Mouse (Mus musculus) right cerebral cortex, postnatal 10 days (tissue): ENCODE results near the gene Usp44.
A peak's percentile ranks its signal among the peaks of the same experiment; 100 is the strongest.
"Not testable (repeated sequence)": the region's sequence is repeated elsewhere in the genome, so short reads cannot be mapped to it uniquely, and the experiment has no call there.

Experiments
- DNase-seq, 2 experiments: peaks; one replicate each; pipeline ENCODE4 v3.0.0; 2021; ENCODE audit warnings: low spot score in 2 of 2

Gene Usp44

DNA sequence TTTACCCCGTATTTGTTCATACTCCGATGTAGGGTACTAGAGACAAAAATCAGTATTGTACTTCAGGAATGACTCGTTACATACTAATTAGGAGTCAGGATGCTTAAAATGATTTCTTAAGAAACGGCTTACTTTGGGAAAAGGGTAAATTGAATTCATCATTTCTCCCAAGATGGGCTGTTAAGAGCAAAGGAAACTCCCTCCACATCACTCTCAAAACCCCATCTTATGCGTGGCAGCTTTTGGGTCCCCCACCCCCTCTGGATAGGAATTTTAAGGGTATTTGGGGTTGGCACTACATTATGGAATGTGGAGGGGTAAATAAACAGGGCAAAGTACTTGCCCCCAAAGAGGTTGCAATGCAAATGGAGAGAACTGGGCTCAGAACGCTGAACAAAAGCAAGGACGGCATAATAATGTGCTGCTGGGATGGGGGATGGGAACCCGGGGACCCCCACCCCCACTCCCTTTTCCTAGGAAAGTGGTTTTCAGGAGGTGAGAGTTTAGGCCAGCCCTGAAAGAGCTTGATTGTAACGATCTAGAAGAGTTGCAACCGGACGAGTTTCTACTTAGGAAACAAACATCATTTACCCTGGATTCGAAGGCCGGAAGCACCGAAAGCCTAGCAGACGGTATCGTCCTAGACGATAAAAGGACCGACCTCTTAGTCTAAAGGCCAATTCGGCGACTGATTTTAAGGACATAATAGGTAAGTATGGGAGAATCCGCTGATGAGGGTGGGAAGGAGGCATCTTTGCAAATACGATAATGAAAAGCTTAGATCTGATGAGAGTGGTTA, at the start of gene Usp44:
Gene Usp44 (plus strand): TSS at position 625 of the 799 bp plus-strand sequence.
- no peak for DNase-seq

DNA sequence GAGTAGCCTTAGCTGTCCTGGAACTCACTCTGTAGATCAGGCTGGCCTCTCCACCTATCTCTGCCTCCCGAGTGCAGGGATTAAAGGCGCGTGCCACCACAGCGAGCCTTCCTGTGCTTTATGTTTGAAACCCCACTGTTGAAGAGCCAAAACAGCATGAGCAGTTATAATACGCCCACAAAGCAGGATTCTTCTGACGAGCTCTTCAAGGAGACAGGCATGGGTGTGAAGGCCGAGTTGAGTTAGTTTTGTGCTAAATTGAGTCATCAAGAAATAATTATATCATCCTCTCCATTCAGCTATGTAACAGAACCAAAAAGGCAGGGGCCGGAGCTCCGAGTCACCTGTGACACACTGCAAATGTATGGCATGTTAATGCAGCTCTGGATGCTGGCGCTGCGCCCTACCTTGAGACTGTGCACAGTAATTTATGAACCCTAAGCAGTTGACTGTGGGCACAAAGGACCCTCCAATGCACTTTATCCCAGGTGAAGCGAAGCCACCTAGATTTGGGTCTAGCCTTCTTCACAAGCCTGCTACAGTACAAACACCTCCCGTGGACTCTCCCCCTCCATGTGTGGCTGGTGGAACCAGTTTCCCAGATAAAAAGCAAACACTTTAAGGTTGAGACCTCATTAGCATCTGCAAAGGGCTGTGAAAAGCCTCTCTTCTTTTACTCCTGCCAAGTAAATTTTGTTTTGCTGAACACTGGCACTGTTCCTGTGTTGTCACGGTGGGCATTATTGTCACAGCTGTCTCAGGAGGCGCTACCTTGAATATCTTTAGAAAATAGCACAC, 47.9 kb upstream of the Usp44 start:
- no peak for DNase-seq

DNA sequence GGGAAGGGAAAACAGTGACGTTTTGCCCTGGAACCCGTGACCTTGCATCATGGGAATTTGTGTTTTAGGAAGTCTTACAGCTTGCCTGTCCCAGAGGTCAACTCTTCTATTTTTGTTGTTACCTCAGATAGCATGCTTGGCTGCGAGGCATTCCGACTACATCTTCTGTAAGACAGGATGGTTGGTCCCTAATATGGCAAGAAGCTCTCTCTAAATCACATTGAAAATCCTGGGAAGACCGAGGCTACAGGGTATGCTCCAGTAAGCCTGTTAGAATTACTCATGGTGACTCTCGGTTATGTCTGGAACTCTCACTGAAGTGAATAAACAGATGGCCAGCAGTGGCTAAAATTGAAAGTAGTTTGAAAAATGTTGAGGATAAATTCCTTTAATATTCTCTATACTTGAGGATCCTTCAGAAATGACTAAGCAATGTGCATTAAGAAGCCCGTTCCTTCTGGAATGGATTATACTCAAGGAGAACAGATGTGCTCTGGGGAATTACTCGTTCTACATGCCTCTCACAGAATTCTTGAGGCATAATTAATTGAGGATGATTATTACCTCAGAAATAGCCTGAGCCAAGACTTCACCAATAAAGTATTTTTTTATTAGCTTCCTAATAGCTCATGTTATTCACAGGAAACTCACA, 31.5 kb upstream of the Usp44 start:
- no peak for DNase-seq

DNA sequence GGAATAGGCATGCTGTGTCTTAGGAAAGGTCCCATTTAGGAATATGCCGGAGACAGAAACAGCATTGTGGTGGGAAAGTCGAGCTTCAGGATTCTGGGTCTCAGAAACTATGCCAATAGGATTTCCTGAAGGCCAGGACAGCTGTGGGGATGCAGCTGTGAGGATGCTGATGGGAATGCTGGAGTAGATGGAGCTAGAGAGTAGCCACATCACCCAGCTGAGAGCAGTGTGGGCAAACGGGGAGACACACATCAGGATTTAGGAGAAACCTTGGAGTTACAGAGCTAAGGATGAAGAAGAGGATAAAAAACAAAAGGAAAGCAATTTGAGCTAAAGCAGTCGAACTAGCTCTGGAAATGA, 31.0 kb upstream of the Usp44 start:
- no peak for DNase-seq

DNA sequence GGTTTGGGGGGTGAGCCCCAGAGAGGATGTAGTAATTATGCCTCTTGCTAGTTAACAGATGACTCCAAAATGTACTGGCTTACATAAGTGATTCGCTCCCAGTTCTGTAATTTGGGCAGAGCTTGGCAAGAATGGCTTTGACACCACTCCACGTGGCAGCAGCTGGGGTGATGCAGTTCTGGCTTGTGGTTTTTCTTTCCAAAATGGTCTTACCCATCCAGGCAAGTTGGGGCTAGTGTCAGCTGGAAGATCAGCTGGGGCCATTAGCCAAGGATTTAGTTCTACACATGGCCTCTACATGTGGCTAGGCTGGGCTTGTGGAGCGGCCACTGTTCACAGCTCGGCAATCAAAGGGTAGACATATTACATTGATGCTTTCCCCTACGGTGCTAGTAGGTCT, 30.5 kb upstream of the Usp44 start:
- no peak for DNase-seq

DNA sequence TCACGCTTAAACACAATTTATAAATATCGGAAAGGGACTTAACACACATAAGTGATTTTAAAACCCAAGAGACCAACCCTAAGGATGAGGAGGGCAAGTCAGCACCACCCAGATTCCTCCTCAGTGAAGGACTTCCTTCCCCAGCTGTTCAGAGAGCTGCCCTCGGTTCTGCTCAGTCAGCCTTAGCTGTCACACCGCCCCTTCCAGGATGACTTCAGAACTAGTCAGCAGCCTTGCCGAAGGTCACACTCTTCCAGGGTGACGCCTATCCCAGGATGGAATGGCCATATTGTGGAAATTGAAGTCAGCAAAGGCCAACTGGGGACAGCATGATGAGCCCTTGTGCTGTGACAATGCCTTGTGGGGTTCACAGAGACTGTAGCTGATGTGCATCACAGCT, 28.2 kb upstream of the Usp44 start:
- no peak for DNase-seq

DNA sequence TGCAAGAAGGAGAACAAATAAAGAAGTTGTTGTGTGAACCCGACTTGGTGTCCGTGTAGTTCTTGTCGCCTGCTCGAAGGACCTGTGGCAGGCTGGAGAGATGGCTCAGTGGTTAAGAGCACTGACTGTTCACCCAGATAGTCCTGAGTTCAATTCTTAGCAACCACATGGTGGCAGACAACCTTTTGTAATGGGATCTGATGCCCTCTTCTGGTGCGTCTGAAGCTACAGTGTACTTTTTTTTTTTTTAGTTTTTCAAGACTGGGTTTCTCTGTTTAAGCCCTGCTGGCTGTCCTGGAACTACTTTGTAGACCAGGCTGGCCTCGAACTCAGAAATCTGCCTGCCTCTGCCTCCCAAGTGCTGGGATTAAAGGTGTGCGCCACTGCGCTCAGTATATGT, 21.9 kb upstream of the Usp44 start:
- not testable (repeated sequence) for DNase-seq

DNA sequence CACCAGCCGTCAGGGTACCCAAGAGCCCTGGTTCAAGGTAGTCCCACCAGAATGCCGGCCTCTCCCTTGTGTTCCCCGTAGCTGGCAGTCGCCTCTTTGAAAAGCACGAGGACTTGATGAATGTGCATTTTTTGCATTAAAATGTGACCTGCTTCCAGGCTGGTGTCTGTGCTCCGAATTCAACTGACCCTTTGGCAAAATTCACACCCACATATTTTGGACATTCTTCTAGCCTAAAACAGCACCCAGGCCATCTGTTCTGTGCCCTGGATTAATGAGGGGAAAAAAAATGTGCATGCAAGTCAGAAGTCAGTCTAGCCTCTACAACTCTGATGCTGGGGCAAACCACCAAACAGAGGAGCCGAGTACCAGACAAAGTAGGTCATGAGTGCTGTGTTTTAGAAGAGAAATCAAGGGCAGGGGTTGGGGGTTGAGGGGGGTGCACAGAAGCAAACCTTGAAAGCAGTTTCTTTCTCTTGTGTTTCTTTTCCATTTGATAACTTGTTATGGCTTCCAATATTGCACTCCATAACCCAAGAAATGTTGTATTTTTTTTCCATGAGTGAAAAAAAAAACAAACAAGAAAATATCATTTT, 20.7 kb upstream of the Usp44 start:
- no peak for DNase-seq

DNA sequence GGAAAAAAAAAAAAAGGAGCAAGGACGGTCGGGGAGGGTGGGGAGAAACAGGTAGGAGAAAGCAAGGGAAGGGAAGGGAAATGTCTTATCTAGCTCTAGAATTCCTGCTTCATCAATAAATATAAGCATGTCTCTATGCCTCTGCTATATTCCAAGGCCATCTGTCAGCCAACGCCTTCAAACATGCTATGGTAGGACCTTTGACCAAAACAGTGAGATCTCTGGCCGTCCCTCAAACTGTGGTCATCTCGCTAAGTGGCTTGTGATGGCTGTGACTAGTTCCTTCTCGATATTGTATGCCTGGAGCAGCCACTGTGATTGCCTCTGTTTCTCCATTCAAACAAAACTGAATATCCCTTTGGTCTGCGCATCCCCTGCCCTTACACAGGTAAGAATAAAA, 19.3 kb upstream of the Usp44 start:
- DNase-seq, result no peak

DNA sequence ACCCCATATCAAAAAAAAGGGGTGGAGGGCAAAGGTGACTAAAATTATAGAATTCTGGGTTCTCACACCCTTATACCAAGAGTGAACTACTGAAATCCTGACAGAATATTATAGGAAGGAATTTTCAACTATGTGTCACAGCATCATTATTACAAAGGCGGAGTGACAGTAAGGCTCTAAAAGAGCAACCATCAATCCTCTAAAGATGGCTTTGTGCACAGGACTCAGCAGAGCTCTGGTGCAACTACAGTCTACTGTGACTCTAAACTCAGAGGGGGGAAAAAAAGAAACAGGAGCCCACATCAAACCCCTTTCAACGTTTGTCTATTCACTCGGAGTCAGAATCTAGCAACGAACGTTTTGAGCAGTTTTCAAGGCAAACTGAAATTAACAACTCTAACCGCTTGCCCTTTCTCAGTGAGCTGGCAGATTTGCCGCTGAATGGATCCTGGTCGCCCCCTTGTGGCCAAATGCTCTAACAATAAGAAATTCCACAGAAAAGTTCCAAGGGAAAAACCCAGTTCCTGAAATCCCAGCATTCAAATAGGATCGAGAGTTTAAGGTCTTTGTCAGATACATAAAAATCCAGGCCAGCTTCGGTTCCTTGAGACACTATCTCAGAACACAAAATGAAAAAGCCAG, 18.5 kb upstream of the Usp44 start:
- peak; percentile 79 to 89 for DNase-seq

DNA sequence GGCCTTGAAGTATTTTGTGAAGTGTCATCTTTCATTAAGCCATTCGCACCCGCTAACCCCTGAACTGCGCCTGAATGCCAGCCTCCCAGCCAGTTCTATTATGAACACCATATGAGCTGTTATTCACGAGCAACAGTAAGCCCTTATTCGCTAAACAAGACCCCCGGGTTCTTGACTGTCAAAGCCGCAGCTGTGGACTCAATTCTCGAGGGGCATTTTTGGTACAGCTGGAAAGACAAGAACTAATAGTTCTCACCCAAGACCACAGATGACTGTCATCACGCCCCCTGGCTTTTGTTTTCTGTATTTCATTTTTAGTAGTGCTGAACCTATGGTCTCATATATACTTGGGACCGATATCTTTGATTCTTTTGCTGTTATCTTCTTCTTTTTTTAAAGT, 17.6 kb upstream of the Usp44 start:
- peak; percentile 35 to 47 for DNase-seq

DNA sequence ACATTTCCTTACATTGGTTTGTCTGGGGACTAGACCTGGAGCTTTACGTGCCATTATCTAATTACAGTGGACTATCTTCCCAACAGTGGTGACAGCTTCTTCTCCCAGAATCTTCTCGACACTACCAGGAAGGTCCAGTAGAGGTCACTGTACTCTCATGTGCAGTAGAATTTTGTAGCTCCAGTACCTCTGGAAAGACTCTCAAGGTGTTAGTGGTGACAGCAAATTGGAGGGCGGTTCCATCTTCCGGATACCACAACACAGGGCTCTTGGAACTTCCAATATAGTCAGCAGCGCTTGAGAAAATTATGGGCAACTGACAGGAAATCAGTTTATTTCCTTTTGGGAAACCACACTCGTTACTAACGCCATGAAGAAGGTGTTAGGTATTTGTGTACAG, 12.7 kb upstream of the Usp44 start:
- DNase-seq, result peak; percentile 67 to 81

DNA sequence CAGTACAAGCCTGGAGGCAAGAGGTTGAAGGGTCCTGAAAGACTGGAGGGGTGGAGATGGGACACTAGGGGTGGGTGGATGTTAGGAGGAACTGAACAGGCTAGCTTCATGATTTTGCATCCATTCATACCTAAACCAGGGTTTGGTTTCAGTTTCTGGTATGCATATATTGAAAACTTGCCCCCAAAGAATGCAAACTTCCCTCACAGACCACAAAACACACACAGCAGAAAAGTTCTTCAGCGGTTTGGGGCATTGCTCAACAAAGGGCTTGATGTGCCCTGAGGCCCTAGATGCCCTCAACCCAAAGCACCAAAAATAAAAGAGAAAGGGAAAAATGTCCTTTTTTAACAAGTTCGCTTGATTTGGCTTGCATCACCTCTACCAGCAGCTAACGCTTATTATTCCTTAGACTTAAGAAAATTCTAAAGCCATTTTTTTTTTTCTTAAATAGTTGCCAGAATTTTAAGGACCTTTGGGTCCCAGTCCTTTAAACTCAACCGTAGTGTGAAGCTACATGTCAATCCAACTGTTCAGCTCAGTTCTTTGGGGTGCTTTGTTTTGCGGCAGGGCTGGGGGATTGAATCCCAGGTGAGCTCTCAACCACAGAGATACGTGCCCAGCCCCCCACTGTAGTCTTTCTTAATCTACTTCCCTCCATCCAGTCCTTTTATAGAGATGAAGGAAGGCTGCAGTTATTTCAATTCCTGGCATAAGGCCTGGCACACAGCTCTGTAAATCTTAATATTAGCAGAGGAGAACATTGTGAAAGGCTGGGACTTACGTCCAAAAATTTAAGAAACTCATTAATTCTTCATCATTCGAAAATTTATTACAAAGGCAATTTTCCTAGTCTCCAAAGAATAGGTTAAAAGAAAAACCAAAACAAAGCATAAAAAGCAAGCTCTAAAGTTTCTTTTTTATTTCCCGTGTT, 1.2 kb upstream of the Usp44 start:
- DNase-seq, result no peak

DNA sequence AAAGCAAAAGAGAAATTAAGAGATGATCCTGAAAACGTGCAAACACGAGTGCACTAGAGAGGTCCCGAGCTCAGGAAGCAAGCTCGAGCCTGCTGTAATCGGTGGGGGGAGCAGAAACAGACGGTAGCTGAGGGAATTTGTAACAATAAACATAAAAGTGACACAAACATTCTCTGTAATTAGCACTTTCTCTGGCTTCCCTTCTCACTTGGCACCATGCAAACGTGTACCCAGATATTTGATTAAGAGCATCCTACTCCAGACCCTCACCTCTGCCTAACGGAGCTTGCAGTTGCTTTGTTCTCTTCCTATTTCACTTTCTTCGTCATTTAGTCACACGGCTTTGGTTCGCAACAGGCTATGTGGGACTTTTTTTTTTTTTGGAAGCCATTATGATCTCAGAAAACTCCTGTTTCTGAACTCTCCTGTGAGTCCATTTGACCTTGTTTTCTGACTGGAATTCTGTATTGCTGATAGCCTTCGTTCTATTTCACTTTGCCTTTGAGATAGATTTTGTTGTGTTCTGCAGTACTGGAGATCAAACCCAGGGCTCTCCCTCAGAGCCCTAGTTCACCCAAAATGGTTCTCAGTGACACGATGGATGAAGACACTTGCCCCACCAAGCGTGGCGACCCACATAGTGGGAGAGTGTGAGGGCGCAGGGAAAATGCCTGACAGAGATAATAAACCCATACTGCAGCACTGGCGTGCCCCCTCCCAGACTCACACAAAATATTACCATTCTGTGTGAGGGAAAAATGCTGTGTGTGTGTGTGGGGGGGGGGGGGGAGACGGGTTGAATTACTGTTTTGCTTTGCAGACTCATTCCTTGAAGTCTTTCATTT, 597 bp downstream of the Usp44 start:
- DNase-seq, result no peak

DNA sequence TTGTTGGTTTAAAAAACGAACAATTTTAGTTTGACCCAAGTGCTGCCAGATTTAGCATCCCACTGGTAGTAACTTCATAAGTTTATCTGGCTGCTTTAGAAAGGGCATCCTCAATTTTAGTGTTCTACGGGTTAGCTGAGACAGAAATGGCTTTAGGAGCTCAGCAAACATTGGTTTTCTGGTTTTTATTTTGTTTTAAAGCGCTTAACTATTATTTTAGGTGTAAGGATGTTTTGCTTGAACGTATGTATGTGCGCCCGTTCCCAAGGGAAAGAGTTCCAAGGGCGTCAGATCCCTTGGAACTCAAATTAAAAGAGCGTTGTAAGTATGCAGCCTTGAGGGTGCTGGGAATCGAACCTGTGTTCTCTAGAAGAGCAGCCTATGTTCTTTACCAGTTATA, 1.5 kb downstream of the Usp44 start:
- DNase-seq, result no peak

DNA sequence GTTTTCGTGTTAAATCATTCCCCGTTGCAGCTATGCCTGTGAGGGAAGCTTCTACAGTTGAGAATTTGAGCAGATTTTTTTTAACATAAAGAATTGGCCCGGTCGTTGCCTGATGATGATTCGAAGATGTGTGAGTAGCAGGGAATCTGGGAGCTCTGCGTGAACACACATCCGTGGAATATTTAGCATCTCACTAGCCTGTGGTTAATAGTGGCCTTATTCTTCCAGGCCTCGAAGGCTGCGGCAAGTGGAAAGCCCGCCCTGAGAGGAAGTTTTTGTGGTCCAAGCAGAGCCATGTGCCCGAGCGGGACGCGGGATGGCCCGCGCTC, 2.0 kb downstream of the Usp44 start:
- DNase-seq, result no peak

DNA sequence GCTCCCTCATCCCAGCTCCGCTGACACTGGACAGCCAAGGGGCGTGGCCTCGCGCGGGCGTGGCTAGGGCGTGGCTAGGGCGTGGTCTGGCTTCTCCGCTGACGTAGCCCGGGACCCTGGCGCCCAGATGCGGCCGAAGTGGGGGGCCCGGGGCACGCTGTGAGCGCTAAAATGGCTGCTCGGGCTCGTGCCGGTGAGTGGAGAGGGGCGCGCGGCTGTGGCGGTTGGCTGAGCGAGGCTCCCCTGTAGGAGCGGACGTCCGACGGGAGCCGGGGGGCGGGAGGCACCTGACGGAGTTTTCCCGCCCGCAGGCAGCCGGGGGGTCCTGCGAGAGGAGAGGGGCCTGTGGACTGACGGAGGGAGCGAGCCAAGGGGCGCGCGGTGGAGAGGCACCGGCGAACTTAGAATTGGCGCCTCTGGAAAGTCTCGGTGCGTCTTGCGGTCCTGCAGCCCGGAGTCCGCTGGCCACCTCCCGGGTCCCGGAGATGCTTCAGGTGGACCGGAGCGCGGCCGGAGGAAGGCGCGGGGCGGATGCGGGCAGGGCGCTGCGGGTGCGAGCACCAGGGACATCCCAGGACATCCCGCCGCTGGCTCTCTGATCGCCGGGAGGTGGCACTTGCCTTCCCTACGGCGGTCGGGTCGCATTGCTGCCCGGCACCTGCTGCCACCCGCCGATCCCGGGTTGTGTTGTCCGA, 2.5 kb downstream of the Usp44 start:
- DNase-seq, result peak in 1 of 2 experiments; percentile 44

DNA sequence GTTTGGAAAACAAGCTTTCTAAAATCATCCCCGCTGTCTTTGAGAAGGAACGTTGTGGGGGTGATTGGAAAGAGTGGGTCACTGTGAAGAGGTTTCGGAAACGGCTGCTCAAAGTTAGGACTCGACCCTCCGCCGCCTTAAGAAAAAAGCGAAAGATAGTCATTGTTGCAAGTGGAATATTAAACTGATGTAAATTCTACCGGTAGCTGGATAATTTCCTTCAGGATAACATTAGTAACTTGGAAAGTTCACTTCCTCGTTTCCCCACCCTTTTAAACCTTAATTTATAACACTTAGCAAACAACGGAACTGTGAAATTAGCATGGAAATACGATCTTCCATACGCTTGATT, 3.0 kb downstream of the Usp44 start:
- DNase-seq, result no peak

DNA sequence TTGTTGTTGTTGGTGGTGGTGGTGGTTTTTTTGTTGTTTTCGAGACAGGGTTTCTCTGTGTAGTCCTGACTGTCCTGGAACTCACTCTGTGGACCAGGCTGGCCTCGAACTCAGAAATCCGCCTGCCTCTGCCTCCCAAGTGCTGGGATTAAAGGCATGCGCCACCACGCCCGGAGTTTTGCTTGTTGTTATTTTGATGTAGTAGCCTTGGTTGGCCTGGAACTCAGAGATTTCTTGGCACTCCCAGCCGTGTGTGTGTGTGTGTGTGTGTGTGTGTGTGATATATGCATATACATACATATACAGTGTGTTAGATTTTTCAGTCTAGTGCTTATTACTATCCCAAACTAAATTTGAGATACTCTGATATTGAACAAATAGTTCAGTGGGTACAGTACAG, 3.8 kb downstream of the Usp44 start:
- not testable (repeated sequence) for DNase-seq
